Mouse (Mus musculus) intestine, embryonic 15.5 days (tissue): ENCODE results near the gene Etfdh. TPM values are rescaled to one million over a fixed set of nuclear protein-coding genes. Genes with fewer than 3 reads are reported as not detected.

ENCODE experiments used
- ATAC-seq: fragments of 200-750 bp; cut with Nextera tagmentation; 2 replicates; pipeline ENCODE4 v1.8.0; 2017; ENCODE audit warnings: moderate TSS enrichment, moderate library complexity
- H3K27ac ChIP-seq: fragments of 300-500 bp; sonication (generic); 2 replicates; pipeline ENCODE4 v1.5.1; 2015; ENCODE audit warnings: mild to moderate bottlenecking, inconsistent platforms
- H3K27me3 ChIP-seq: fragments of 300-500 bp; sonication (generic); replicated peaks from 2 replicates; pipeline ENCODE4 v1.6.1; 2015; ENCODE audit warnings: inconsistent platforms
- H3K36me3 ChIP-seq: fragments of 300-500 bp; sonication (generic); 2 replicates; pipeline ENCODE4 v1.6.1; 2015; ENCODE audit warnings: inconsistent platforms
- H3K4me1 ChIP-seq: fragments of 300-500 bp; sonication (generic); replicated peaks from 2 replicates; pipeline ENCODE4 v1.6.1; 2015; ENCODE audit warnings: inconsistent platforms
- H3K4me2 ChIP-seq: fragments of 300-500 bp; sonication (generic); replicated peaks from 2 replicates; pipeline ENCODE4 v1.6.1; 2015; ENCODE audit warnings: mild to moderate bottlenecking, inconsistent platforms
- H3K4me3 ChIP-seq: fragments of 300-500 bp; sonication (generic); replicated peaks from 2 replicates; pipeline ENCODE4 v1.5.1; 2015; ENCODE audit warnings: inconsistent platforms
- H3K9ac ChIP-seq: fragments of 300-500 bp; sonication (generic); 2 replicates; pipeline ENCODE4 v1.6.1; 2015; ENCODE audit warnings: inconsistent platforms
- H3K9me3 ChIP-seq: fragments of 300-500 bp; sonication (generic); 2 replicates; pipeline ENCODE4 v1.6.1; 2016; ENCODE audit warnings: inconsistent platforms
- WGBS: fragments of 180-500 bp; shearing (Covaris S2); methylation state at CpG from one replicate; pipeline ENCODE4 v1.1.7; 2015; 5-methylcytosine and 5-hydroxymethylcytosine counted together
- polyA plus RNA-seq: library from polyadenylated mRNA; unstranded; fragments of >200 nt; fragmentation: Nextera tagmentation; extraction: Ambion mirVana; gene quantifications from 2 replicates; pipeline ENCODE4 v1.2.1, GENCODE M21; 2015

The Etfdh gene
- 87.5 and 88.0 TPM in 2 replicates for polyA plus RNA-seq

- Histone ChIP-seq H3K36me3 (peaks cover 14% of the 10 kb centered on the region), H3K4me2 (peak within 1 kb of the TSS; percentile 71), H3K27ac (peak within 1 kb of the TSS; percentile 80), H3K9ac (peak within 1 kb of the TSS; percentile 66), H3K9me3 (no peaks in the 10 kb centered on the region), H3K27me3 (no peaks in the 10 kb centered on the region), H3K4me1 (no peaks in the 10 kb centered on the region), H3K4me3 (peak within 1 kb of the TSS; percentile 63)
- under 1% methylated on average over 11 of the region's 11 CpGs for whole genome bisulfite sequencing
- peak; percentile 58 for ATAC-seq
Measured at GRCm38 (mm10) chr3:79629416-79629730, at the start of gene Etfdh. Gene Etfdh, minus strand, starts transcription at chr3:79629500.

- Histone ChIP-seq H3K9me3 (no peaks in the 10 kb centered on the region), H3K4me3 (no peak overlapping the region), H3K27me3 (no peaks in the 10 kb centered on the region), H3K4me1 (no peaks in the 10 kb centered on the region), H3K27ac (no peak overlapping the region), H3K9ac (no peak overlapping the region), H3K4me2 (no peak overlapping the region), H3K36me3 (no peaks in the 10 kb centered on the region)
- ATAC-seq: no peak
- WGBS: 83% methylated on average over 3 of the region's 3 CpGs
Measured at GRCm38 (mm10) chr3:79676411-79676810, 47.1 kb upstream of the Etfdh start.

GRCm38 (mm10) chr3:79674641-79675040, 45.3 kb upstream of the Etfdh start:
- H3K9ac ChIP-seq: no peak overlapping the region
- WGBS: 87% methylated on average over 5 of the region's 5 CpGs
- H3K36me3 ChIP-seq: no peaks in the 10 kb centered on the region
- no peaks in the 10 kb centered on the region for H3K27me3 ChIP-seq
- H3K4me2 ChIP-seq: no peak overlapping the region
- no peak overlapping the region for H3K27ac ChIP-seq
- H3K4me1 ChIP-seq: no peaks in the 10 kb centered on the region
- no peaks in the 10 kb centered on the region for H3K9me3 ChIP-seq
- H3K4me3 ChIP-seq: no peak overlapping the region
- no peak for ATAC-seq

- H3K9ac ChIP-seq: no peak overlapping the region
- ATAC-seq: no peak
- H3K4me3 ChIP-seq: no peak overlapping the region
- no peak overlapping the region for H3K27ac ChIP-seq
- H3K9me3 ChIP-seq: no peaks in the 10 kb centered on the region
- no peaks in the 10 kb centered on the region for H3K27me3 ChIP-seq
- H3K4me1 ChIP-seq: no peaks in the 10 kb centered on the region
- no peak overlapping the region for H3K4me2 ChIP-seq
- no peaks in the 10 kb centered on the region for H3K36me3 ChIP-seq
- 18% methylated on average over 4 of the region's 4 CpGs for WGBS
Measured at GRCm38 (mm10) chr3:79673082-79673481, 43.8 kb upstream of the Etfdh start.

- Histone ChIP-seq H3K9ac (no peak overlapping the region), H3K27ac (no peak overlapping the region), H3K36me3 (no peaks in the 10 kb centered on the region), H3K4me2 (no peak overlapping the region), H3K4me1 (no peaks in the 10 kb centered on the region), H3K4me3 (no peak overlapping the region), H3K9me3 (no peaks in the 10 kb centered on the region), H3K27me3 (no peaks in the 10 kb centered on the region)
- no peak for ATAC-seq
- WGBS: 78% methylated on average over 16 of the region's 16 CpGs
Measured at GRCm38 (mm10) chr3:79672188-79672587, 42.9 kb upstream of the Etfdh start.

GRCm38 (mm10) chr3:79670556-79670955, 41.3 kb upstream of the Etfdh start:
- ATAC-seq: no peak
- H3K36me3 ChIP-seq: no peaks in the 10 kb centered on the region
- H3K27me3 ChIP-seq: no peaks in the 10 kb centered on the region
- no peak overlapping the region for H3K4me2 ChIP-seq
- H3K4me1 ChIP-seq: no peaks in the 10 kb centered on the region
- no peak overlapping the region for H3K9ac ChIP-seq
- no peak overlapping the region for H3K27ac ChIP-seq
- H3K4me3 ChIP-seq: no peak overlapping the region
- H3K9me3 ChIP-seq: no peaks in the 10 kb centered on the region
- WGBS: 87% methylated on average over 7 of the region's 7 CpGs

GRCm38 (mm10) chr3:79664787-79665408, 35.6 kb upstream of the Etfdh start:
- Histone ChIP-seq H3K9me3 (no peaks in the 10 kb centered on the region), H3K4me3 (no peak overlapping the region), H3K4me2 (no peak overlapping the region), H3K36me3 (no peaks in the 10 kb centered on the region), H3K27ac (no peak overlapping the region), H3K4me1 (no peaks in the 10 kb centered on the region), H3K27me3 (no peaks in the 10 kb centered on the region), H3K9ac (no peak overlapping the region)
- 41% methylated on average over 9 of the region's 9 CpGs for WGBS
- peak; percentile 51; the same call in 1 of the 2 replicates for ATAC-seq

- H3K27me3 ChIP-seq: no peaks in the 10 kb centered on the region
- H3K4me2 ChIP-seq: no peak overlapping the region
- no peak overlapping the region for H3K27ac ChIP-seq
- H3K9ac ChIP-seq: no peak overlapping the region
- ATAC-seq: no peak
- no peaks in the 10 kb centered on the region for H3K4me1 ChIP-seq
- H3K36me3 ChIP-seq: no peaks in the 10 kb centered on the region
- H3K4me3 ChIP-seq: no peak overlapping the region
- 38% methylated on average over 5 of the region's 5 CpGs for WGBS
- no peaks in the 10 kb centered on the region for H3K9me3 ChIP-seq
Measured at GRCm38 (mm10) chr3:79656682-79657081, 27.4 kb upstream of the Etfdh start.

GRCm38 (mm10) chr3:79652129-79652528, 22.8 kb upstream of the Etfdh start:
- no peak overlapping the region for H3K27ac ChIP-seq
- ATAC-seq: no peak
- no peaks in the 10 kb centered on the region for H3K9me3 ChIP-seq
- H3K4me2 ChIP-seq: no peak overlapping the region
- 84% methylated on average over 6 of the region's 6 CpGs for WGBS
- no peak overlapping the region for H3K9ac ChIP-seq
- no peaks in the 10 kb centered on the region for H3K27me3 ChIP-seq
- H3K36me3 ChIP-seq: no peaks in the 10 kb centered on the region
- no peak overlapping the region for H3K4me3 ChIP-seq
- H3K4me1 ChIP-seq: no peaks in the 10 kb centered on the region

- Histone ChIP-seq H3K4me3 (peak within 1 kb of the TSS; percentile 63), H3K36me3 (peaks cover 14% of the 10 kb centered on the region), H3K4me2 (peak within 1 kb of the TSS; percentile 71), H3K4me1 (no peaks in the 10 kb centered on the region), H3K9ac (peak within 1 kb of the TSS; percentile 66), H3K27me3 (no peaks in the 10 kb centered on the region), H3K27ac (peak within 1 kb of the TSS; percentile 80), H3K9me3 (no peaks in the 10 kb centered on the region)
- WGBS: under 1% methylated on average over 60 of the region's 60 CpGs
- peak; percentile 99 for ATAC-seq
Measured at GRCm38 (mm10) chr3:79628561-79629415, 512 bp downstream of the Etfdh start, which contains the start of gene 4930579G24Rik. Gene 4930579G24Rik, plus strand, starts transcription at chr3:79629079.

GRCm38 (mm10) chr3:79628182-79628560, 1.1 kb downstream of the Etfdh start:
- Histone ChIP-seq H3K9me3 (no peaks in the 10 kb centered on the region), H3K4me3 (peak overlapping the region; percentile 61), H3K27ac (peak overlapping the region; percentile 80), H3K36me3 (peaks cover 11% of the 10 kb centered on the region), H3K27me3 (no peaks in the 10 kb centered on the region), H3K4me1 (no peaks in the 10 kb centered on the region), H3K4me2 (peak overlapping the region; percentile 71), H3K9ac (peak overlapping the region; percentile 51)
- ATAC-seq: no peak
- WGBS: under 1% methylated on average over 9 of the region's 9 CpGs

- H3K9ac ChIP-seq: 0 out of 2 replicates have a peak overlapping the region, but pooled peaks have one; percentile 51
- 23% methylated on average over 10 of the region's 10 CpGs for WGBS
- H3K4me2 ChIP-seq: peak overlapping the region; percentile 71
- H3K36me3 ChIP-seq: peaks cover 10% of the 10 kb centered on the region
- H3K27me3 ChIP-seq: no peaks in the 10 kb centered on the region
- no peak for ATAC-seq
- no peaks in the 10 kb centered on the region for H3K9me3 ChIP-seq
- H3K4me1 ChIP-seq: no peaks in the 10 kb centered on the region
- H3K27ac ChIP-seq: peak overlapping the region; percentile 80; the same call in 1 of the 2 replicates
- H3K4me3 ChIP-seq: peak overlapping the region; percentile 61
Measured at GRCm38 (mm10) chr3:79627484-79628181, 1.7 kb downstream of the Etfdh start.
